Mouse (Mus musculus) MEL (cell line): ENCODE measurements around the gene Sh3rf3.

Experiments
- BHLHE40 ChIP-seq: IDR thresholded peaks from 2 replicates; pipeline ENCODE4 v1.6.1; 2012; ENCODE audit warnings: low read depth, mild to moderate bottlenecking, inconsistent platforms, low read length, improper control_type of control experiment, borderline replicate concordance
- CTCF ChIP-seq, 3 experiments: IDR thresholded peaks in 2 of 3; conservative IDR thresholded peaks in 1 of 3; 2 replicates each; pipeline ENCODE4 v1.5.1; 2011 to 2012; ENCODE audit warnings: low read length in 3 of 3, low read depth in 2 of 3, mild to moderate bottlenecking in 2 of 3, improper control_type of control experiment in 1 of 3, inconsistent platforms in 1 of 3, mixed read lengths in 1 of 3, moderate library complexity in 1 of 3; ENCODE audit not compliant: control insufficient read depth in 1 of 3, insufficient read depth in 1 of 3, poor library complexity in 1 of 3, severe bottlenecking in 1 of 3
- E2F4 ChIP-seq: IDR thresholded peaks from 2 replicates; pipeline ENCODE4 v1.6.1; 2011; ENCODE audit warnings: low read depth, low read length, improper control_type of control experiment, borderline replicate concordance
- MEF2A ChIP-seq: IDR thresholded peaks from 2 replicates; pipeline ENCODE4 v1.6.1; 2014; ENCODE audit warnings: low read depth, mild to moderate bottlenecking, inconsistent platforms, low read length, improper control_type of control experiment; ENCODE audit not compliant: poor library complexity, insufficient replicate concordance, severe bottlenecking; ENCODE audit errors: extremely low read depth
- POLR2A ChIP-seq, 2 experiments: IDR thresholded peaks; 2 replicates each; pipeline ENCODE4 v1.6.1; 2011 to 2012; ENCODE audit warnings: low read length in 2 of 2, mild to moderate bottlenecking in 2 of 2, control low read depth in 1 of 2, improper control_type of control experiment in 1 of 2, low read depth in 1 of 2, moderate library complexity in 1 of 2; ENCODE audit not compliant: control insufficient read depth in 1 of 2, insufficient read depth in 1 of 2, poor library complexity in 1 of 2
- POLR2AphosphoS2 ChIP-seq: IDR thresholded peaks from 2 replicates; pipeline ENCODE4 v1.6.1; 2011; ENCODE audit warnings: low read length, improper control_type of control experiment
- TCF12 ChIP-seq: IDR thresholded peaks from 2 replicates; pipeline ENCODE4 v1.6.1; 2014; ENCODE audit warnings: low read depth, mild to moderate bottlenecking, inconsistent platforms, low read length, improper control_type of control experiment, moderate library complexity
- ZNF384 ChIP-seq: IDR thresholded peaks from 2 replicates; pipeline ENCODE4 v1.6.1; 2012; ENCODE audit warnings: low read depth, mild to moderate bottlenecking, inconsistent platforms, low read length, improper control_type of control experiment

- TF ChIP-seq POLR2A (IDR thresholded peaks at IDR 0.05; ENCODE audit: control insufficient read depth in 1 of 2, insufficient read depth in 1 of 2, low read depth in 1 of 2, low read length in 2 of 2, poor library complexity in 1 of 2) (no peak), CTCF (IDR thresholded peaks at IDR 0.05 in 2 of 3, conservative IDR thresholded peaks at IDR 0.05 in 1 of 3; ENCODE audit: control insufficient read depth in 1 of 3, insufficient read depth in 1 of 3, low read depth in 2 of 3, low read length in 3 of 3, poor library complexity in 1 of 3, severe bottlenecking in 1 of 3) (no peak), E2F4 (no peak), POLR2AphosphoS2 (no peak), MEF2A (no peak), ZNF384 (no peak), BHLHE40 (no peak), TCF12 (no peak)
These were observed 320.4 kb downstream of the Sh3rf3 start for GRCm38 (mm10) chr10:59133478-59134009.
